Mouse (Mus musculus) left cerebral cortex, adult 8-10 months (tissue): Measurements from ENCODE around the gene Ccer2. TPM values are rescaled to one million over a fixed set of nuclear protein-coding genes. Genes with fewer than 3 reads are reported as not detected.
A peak's percentile ranks its signal among the peaks of the same experiment; 100 is the strongest.

Experiments used
- DNase-seq, 2 experiments: peaks; one replicate each; pipeline ENCODE4 v3.0.0; 2022; ENCODE audit warnings: low spot score in 2 of 2
- total RNA-seq, 4 experiments: library from RNA; stranded (reverse); gene quantifications; 2 replicates each; pipeline ENCODE4 v1.2.4; 2022

Gene Ccer2
- total RNA-seq, 4 experiments from 2014 or later: 1.7 to 2.8 (median 2.4) TPM

GRCm38 (mm10) chr7:28749935-28750334 is 6.0 kb upstream of the Ccer2 start:
- no peak for DNase-seq

GRCm38 (mm10) chr7:28758623-28759022 is 2.6 kb downstream of the Ccer2 start:
- DNase-seq: no peak

DNA sequence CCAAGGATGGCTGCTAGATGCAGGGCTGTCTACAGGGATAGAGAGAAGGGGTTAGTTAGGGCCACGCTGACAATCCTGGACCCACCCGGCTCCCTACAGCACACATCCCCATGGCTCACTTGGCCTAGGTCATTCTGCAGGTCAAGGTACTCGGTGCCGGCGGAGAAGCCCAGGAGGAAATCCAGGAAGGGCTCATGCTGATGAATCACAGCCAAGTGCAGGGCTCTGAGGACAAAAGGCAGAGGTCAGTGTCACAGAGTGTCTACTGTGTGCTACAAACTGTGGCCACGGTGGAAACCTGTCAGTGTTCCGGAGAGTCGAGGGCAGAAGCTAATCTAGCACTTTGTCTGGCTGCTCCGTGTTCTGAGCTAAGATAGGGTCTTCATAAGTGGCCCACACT is 5.9 kb downstream of the Ccer2 start:
- DNase-seq: no peak

- DNase-seq: no peak
These were observed 9.2 kb downstream of the Ccer2 start for GRCm38 (mm10) chr7:28765211-28765610.

DNA sequence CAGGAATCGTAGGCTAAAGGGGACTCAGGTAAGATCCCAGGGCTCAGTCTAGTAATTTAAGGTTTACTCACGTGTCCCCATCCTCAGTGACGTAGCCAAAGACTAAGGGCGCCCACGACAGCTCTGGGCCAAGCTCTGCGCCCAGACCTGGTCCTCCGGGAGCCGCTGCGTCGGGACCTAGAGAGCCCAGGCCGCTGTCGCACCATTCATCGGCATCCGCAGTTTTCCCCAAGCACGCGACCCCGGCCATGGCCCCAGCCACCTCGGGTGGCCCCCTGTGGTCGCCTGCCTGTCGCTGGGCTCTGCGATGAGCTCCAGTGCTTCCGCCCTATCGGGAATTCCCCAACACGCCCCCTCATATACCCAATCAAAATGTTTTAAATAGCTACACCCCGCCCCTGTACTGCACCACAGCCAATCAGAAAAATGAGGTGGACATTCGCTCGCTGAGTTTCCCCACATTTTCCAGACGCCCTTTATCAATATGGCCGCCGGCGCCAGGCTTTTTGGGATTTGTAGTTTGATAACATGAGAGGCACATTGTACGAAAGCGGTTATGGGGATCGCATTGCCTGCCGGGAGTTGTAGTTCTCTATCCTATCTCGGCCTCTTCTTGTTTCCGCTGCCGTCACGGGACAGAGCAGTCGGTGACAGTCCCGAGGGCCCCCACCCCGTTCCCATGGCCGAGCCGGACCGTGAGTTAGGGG is 10.4 kb downstream of the Ccer2 start, which contains the start of gene Sirt2:
Sirt2 (plus strand) TSS at position 563 of the 707 bp plus-strand sequence.
- peak; percentile 95 to 98 for DNase-seq

GRCm38 (mm10) chr7:28766910-28767309 is 10.9 kb downstream of the Ccer2 start:
- DNase-seq: no peak

DNA sequence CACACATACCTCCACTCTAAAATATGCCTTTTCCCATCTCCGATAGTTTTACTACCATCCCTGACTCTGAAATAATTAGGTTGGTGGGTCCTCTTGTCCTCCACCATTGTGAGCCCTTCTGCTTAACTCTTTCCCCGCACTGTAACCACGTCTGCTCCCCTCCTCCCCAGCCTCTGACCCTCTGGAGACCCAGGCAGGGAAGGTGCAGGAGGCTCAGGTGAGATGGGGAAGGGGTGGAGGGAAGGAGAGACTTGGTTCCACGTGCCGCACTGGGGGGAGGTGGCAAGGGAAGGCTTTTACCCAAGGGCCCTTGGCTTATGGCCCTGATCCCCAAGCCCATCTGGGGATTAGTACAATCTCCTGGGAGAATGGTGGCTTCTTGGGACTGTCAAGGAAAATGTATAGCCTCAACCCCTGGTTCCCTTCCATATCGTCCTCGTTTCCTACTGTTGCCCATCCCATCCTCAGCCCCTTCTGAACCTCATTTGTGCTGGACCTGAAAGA is 11.5 kb downstream of the Ccer2 start, which contains the start of gene Nfkbib:
Nfkbib (minus strand) TSS at position 51 of the 504 bp plus-strand sequence.
- DNase-seq: no peak

DNA sequence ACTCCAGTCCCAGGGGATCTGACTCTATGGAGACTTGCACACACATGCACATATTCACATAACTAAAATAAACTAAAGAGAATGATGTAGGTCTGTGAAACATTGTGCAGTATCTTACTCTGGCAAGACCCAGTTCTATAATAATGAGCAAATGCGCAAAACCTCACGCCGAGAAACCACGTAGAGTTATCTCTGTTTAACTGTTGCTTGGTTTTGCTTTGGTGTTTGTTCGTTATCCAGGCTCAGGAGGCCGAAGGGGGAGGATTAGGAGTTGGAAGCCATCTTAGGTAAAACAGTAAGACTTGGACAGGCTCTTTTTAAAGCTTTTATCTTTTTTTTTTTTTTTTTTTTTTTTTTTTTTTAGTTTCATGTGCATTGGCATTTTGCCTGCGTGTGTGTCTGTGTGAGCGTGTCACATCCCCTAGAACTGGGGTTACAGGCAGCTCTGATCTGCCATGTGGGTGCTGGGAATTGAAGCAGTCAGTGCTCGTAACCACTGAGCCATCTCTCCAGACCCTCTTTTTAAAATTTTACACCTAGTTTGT is 13.5 kb downstream of the Ccer2 start:
- DNase-seq: no peak

- DNase-seq: no peak
These were observed 14.3 kb downstream of the Ccer2 start for GRCm38 (mm10) chr7:28770309-28770708.

GRCm38 (mm10) chr7:28771867-28772266 is 15.9 kb downstream of the Ccer2 start:
- DNase-seq: no peak

- no peak for DNase-seq
These were observed 17.2 kb downstream of the Ccer2 start for GRCm38 (mm10) chr7:28773163-28773562.

- DNase-seq: no peak
These were observed 18.2 kb downstream of the Ccer2 start for GRCm38 (mm10) chr7:28774164-28774563.

GRCm38 (mm10) chr7:28775129-28775528 is 19.2 kb downstream of the Ccer2 start:
- no peak for DNase-seq

GRCm38 (mm10) chr7:28778825-28779224 is 22.9 kb downstream of the Ccer2 start:
- DNase-seq: no peak

GRCm38 (mm10) chr7:28780067-28780658 is 24.2 kb downstream of the Ccer2 start:
- DNase-seq: peak; percentile 79 to 84

- no peak for DNase-seq
These were observed 24.9 kb downstream of the Ccer2 start for GRCm38 (mm10) chr7:28780857-28781256.

GRCm38 (mm10) chr7:28781261-28781663 is 25.3 kb downstream of the Ccer2 start:
- no peak for DNase-seq

DNA sequence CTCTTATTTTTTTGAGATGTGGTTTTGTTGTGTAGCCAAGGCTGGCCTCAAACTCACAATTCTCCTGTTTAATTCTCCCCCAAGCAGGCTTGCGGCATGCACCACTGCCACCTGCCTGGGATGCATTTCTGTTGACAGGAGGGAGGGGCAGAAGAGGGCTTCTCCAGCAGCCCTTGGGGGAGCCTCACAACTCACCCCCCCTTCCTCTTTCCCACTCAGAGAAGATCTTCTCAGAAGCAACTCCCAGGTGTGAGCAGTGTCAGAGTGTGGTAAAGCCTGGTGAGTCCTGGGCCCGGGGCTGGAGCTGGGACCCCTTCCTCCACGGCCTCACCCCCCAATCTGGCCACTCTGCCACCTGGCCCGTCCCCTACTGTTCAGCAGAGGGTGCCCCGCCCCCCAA is 29.2 kb downstream of the Ccer2 start:
- no peak for DNase-seq

DNA sequence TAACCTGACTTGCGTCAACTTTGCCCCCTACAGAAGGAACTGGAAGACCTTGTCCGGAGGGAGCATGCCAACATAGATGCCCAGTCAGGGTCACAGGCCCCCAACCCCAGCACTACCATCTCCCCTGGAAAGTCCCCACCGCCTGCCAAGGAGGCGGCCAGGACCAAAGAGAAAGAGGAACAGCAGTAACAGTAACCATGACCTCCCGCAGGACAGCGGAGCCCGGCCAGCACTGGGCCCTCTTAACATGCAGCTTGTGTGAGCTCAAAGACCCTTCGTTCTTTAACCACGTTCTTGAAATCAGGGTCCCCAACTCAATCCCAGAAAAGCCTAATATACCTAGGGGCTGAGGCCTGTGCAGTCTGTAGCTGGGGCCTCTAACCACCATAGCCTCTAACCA is 31.9 kb downstream of the Ccer2 start:
- no peak for DNase-seq

DNA sequence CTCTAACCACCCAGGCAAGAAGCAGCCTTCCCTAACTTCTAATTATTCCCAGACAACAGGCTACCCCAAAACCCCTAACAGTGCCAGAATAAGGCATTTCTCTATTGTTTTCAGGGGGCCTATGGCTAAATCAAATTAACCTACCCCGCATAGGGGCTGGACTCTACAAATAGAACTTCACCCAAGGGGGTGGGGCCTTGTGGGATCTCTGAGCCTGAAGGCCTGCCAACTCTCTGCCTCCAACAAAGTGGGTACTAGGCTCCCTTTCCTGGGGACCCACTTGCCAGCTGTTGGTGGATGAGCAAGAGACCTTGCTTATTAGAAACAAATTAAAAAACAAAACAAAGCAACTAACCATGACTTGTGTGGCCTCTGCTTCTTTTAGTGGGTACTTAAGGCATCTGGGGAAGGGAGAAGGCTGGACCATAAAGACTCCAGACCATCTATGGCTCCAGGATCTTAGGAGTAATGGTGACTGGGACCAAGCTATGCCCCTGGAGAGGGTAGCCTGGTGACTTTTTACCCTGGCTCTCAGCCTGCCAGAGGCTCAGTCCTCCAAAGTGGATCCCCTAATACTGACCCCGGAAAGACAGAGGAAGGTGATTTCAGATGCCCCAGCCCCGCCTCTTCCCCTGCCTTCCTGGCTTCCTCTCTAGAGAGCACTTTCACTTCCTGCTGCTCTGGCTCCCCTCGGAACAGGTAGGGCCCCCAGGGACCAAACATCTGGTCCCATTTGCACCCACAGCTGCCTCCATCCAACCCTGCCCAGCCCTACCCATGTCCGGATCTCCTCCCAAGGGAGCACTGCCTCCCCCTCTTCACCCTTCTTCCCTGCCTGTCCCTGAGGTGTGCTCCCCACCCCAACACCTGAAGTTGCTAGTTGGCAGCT is 32.6 kb downstream of the Ccer2 start, which contains the start of gene Rinl:
Rinl (plus strand) TSS at position 663 of the 889 bp plus-strand sequence.
- no peak for DNase-seq

- DNase-seq: no peak
These were observed 33.3 kb downstream of the Ccer2 start for GRCm38 (mm10) chr7:28789235-28789634.
